Mouse (Mus musculus): ENCODE measurements at regions not wholly inside any gene's neighbourhood (a gene's known extent, or its start where the extent isn't known, plus 50 kb on each side); places are given as distances from the start of the nearest gene placed in this dataset.
"Not testable (repeated sequence)": the region's sequence is repeated elsewhere in the genome, so short reads cannot be mapped to it uniquely, and the experiment has no call there.

- not testable (repeated sequence) for H3K27ac ChIP-seq; H3K36me3 ChIP-seq (ENCODE audit: inconsistent target)
- 20% methylated on average over 2 of the region's 2 CpGs for WGBS (ENCODE audit: missing documents)
Observed at GRCm38 (mm10) chr12:115803675-115804074, 243.8 kb upstream of the Zfp386 start.

GRCm38 (mm10) chr12:115807978-115808377, 239.5 kb upstream of the Zfp386 start:
- 29% methylated on average over 1 of the region's 1 CpGs for WGBS (ENCODE audit: missing documents)
- no peaks in the 10 kb centered on the region for H3K36me3 ChIP-seq (ENCODE audit: inconsistent target)
- H3K4me3 ChIP-seq (ENCODE audit: inconsistent target), result no peak overlapping the region
- no peak overlapping the region for H3K27ac ChIP-seq
- H3K79me2 ChIP-seq (ENCODE audit: inconsistent target), result no peaks in the 10 kb centered on the region

More at GRCm38 (mm10) chr12:115803675-115804074, 243.8 kb upstream of the Zfp386 start:
- H3K79me2 ChIP-seq (ENCODE audit: inconsistent target); H3K4me3 ChIP-seq (ENCODE audit: inconsistent target): not testable (repeated sequence)

Data from macrophage (primary cell).